Mouse (Mus musculus): ENCODE measurements around the gene Hexim1. TPM values are rescaled to one million over a fixed set of nuclear protein-coding genes. Genes with fewer than 3 reads are reported as not detected.

The Hexim1 gene
- total RNA-seq, 2 experiments from 2014 or later, result 49.6 to 50.1 TPM

GRCm38 (mm10) chr11:103116959-103117590, 1.0 kb downstream of the Hexim1 start:
- peak; percentile 86 for DNase-seq

- DNase-seq, result no peak
Measured at GRCm38 (mm10) chr11:103117591-103118009, 1.6 kb downstream of the Hexim1 start.

- DNase-seq, result no peak
Measured at GRCm38 (mm10) chr11:103118866-103119265, 2.8 kb downstream of the Hexim1 start.

GRCm38 (mm10) chr11:103119609-103120008, 3.6 kb downstream of the Hexim1 start:
- DNase-seq, result no peak

- DNase-seq, result no peak
Measured at GRCm38 (mm10) chr11:103120315-103120714, 4.3 kb downstream of the Hexim1 start.

GRCm38 (mm10) chr11:103131701-103132575, 15.9 kb downstream of the Hexim1 start, which contains the start of gene Hexim2:
Gene Hexim2 (plus strand): TSS chr11:103132429.
- peak; percentile 81 for DNase-seq

- DNase-seq, result peak; percentile 100
Measured at GRCm38 (mm10) chr11:103132576-103133455, 16.8 kb downstream of the Hexim1 start.

- no peak for DNase-seq
Measured at GRCm38 (mm10) chr11:103133456-103134185, 17.6 kb downstream of the Hexim1 start.

- peak; percentile 66 for DNase-seq
Measured at GRCm38 (mm10) chr11:103134221-103134620, 18.2 kb downstream of the Hexim1 start.

- DNase-seq, result no peak
Measured at GRCm38 (mm10) chr11:103136039-103136577, 20.1 kb downstream of the Hexim1 start.

- DNase-seq, result peak; percentile 60
Measured at GRCm38 (mm10) chr11:103139951-103140762, 24.1 kb downstream of the Hexim1 start.

GRCm38 (mm10) chr11:103140763-103141100, 24.7 kb downstream of the Hexim1 start:
- no peak for DNase-seq

GRCm38 (mm10) chr11:103141101-103141943, 25.3 kb downstream of the Hexim1 start:
- DNase-seq, result peak; percentile 77

- peak; percentile 60 for DNase-seq
Measured at GRCm38 (mm10) chr11:103141944-103142255, 25.9 kb downstream of the Hexim1 start.

GRCm38 (mm10) chr11:103142441-103143182, 26.6 kb downstream of the Hexim1 start:
- DNase-seq, result peak; percentile 82

GRCm38 (mm10) chr11:103144309-103145285, 28.6 kb downstream of the Hexim1 start:
- peak; percentile 69 for DNase-seq

- no peak for DNase-seq
Measured at GRCm38 (mm10) chr11:103146386-103146785, 30.4 kb downstream of the Hexim1 start.

GRCm38 (mm10) chr11:103147766-103148165, 31.7 kb downstream of the Hexim1 start:
- DNase-seq, result no peak

All from adrenal gland, postnatal 10 days (tissue).